Mouse (Mus musculus): Measurements from ENCODE around the gene Ermap. TPM values are rescaled to one million over a fixed set of nuclear protein-coding genes. Genes with fewer than 3 reads are reported as not detected.
A peak's percentile ranks its signal among the peaks of the same experiment; 100 is the strongest.

The Ermap gene
- total and polyA plus RNA-seq, 2 experiments from 2014 or later, result 0.24 to 0.33 TPM

GRCm38 (mm10) chr4:119157891-119158290, 31.9 kb downstream of the Ermap start:
- DNase-seq (no peak), ATAC-seq (no peak)
- no peak for TF ChIP-seq CTCF (IDR thresholded peaks at IDR 0.05; ENCODE audit: low read depth)
- Histone ChIP-seq H3K4me1 (ENCODE audit: insufficient read depth) (no peaks in the 10 kb centered on the region), H3K27ac (ENCODE audit: low read depth, low read length) (no peak overlapping the region), H3K4me3 (ENCODE audit: low read depth, low read length) (no peak overlapping the region), H3K9ac (no peak overlapping the region), H3K4me2 (ENCODE audit: low read depth) (no peak overlapping the region), H3K9me3 (ENCODE audit: low read length) (no peaks in the 10 kb centered on the region), H3K36me3 (ENCODE audit: insufficient read depth) (no peaks in the 10 kb centered on the region), H3K27me3 (ENCODE audit: insufficient read depth, low read length) (no peaks in the 10 kb centered on the region)
- whole genome bisulfite sequencing, result 83% methylated on average over 5 of the region's 5 CpGs

- Histone ChIP-seq H3K36me3 (ENCODE audit: insufficient read depth) (no peaks in the 10 kb centered on the region), H3K9me3 (ENCODE audit: low read length) (no peaks in the 10 kb centered on the region), H3K9ac (no peak overlapping the region), H3K27me3 (ENCODE audit: insufficient read depth, low read length) (no peaks in the 10 kb centered on the region), H3K4me1 (ENCODE audit: insufficient read depth) (no peaks in the 10 kb centered on the region), H3K27ac (ENCODE audit: low read depth, low read length) (no peak overlapping the region), H3K4me2 (ENCODE audit: low read depth) (no peak overlapping the region), H3K4me3 (ENCODE audit: low read depth, low read length) (no peak overlapping the region)
- peak; percentile 52 for TF ChIP-seq CTCF (IDR thresholded peaks at IDR 0.05; ENCODE audit: low read depth)
- DNase-seq (peak; percentile 40), ATAC-seq (no peak)
- WGBS, result 34% methylated on average over 2 of the region's 2 CpGs
Observed at GRCm38 (mm10) chr4:119157186-119157585, 32.6 kb downstream of the Ermap start.

GRCm38 (mm10) chr4:119148741-119149140, 41.1 kb downstream of the Ermap start:
- TF ChIP-seq CTCF (IDR thresholded peaks at IDR 0.05; ENCODE audit: low read depth), result no peak
- Histone ChIP-seq H3K4me2 (ENCODE audit: low read depth) (no peak overlapping the region), H3K36me3 (ENCODE audit: insufficient read depth) (no peaks in the 10 kb centered on the region), H3K27me3 (ENCODE audit: insufficient read depth, low read length) (no peaks in the 10 kb centered on the region), H3K4me3 (ENCODE audit: low read depth, low read length) (no peak overlapping the region), H3K27ac (ENCODE audit: low read depth, low read length) (no peak overlapping the region), H3K9ac (no peak overlapping the region), H3K9me3 (ENCODE audit: low read length) (no peaks in the 10 kb centered on the region), H3K4me1 (ENCODE audit: insufficient read depth) (no peaks in the 10 kb centered on the region)
- WGBS, result 95% methylated on average over 11 of the region's 11 CpGs
- DNase-seq (no peak), ATAC-seq (no peak)

DNA sequence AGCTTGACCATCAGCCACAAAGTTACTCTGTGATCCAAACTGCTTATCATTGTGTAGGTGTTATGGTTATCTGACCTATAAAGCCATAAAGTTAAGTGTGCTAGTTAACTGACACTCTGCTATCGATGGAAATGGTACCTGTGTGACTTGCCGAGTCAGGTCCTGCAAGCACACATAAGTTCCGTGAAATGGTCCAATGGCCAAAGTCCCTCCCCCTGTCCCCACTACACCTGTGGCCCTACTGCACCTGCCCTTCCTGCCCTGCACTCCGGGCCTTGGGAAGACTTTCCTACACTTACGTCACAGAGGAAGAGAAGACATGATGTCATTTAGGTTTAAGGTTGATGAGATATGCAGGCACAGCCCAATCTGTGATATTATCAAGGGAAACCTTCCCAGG, 42.5 kb downstream of the Ermap start:
- Histone ChIP-seq H3K4me2 (ENCODE audit: low read depth) (no peak overlapping the region), H3K27me3 (ENCODE audit: insufficient read depth, low read length) (no peaks in the 10 kb centered on the region), H3K9me3 (ENCODE audit: low read length) (no peaks in the 10 kb centered on the region), H3K4me1 (ENCODE audit: insufficient read depth) (no peaks in the 10 kb centered on the region), H3K4me3 (ENCODE audit: low read depth, low read length) (no peak overlapping the region), H3K36me3 (ENCODE audit: insufficient read depth) (no peaks in the 10 kb centered on the region), H3K9ac (no peak overlapping the region), H3K27ac (ENCODE audit: low read depth, low read length) (no peak overlapping the region)
- 98% methylated on average over 5 of the region's 5 CpGs for WGBS
- no peak for DNase-seq
- TF ChIP-seq CTCF (IDR thresholded peaks at IDR 0.05; ENCODE audit: low read depth), result no peak
- no peak for ATAC-seq

DNA sequence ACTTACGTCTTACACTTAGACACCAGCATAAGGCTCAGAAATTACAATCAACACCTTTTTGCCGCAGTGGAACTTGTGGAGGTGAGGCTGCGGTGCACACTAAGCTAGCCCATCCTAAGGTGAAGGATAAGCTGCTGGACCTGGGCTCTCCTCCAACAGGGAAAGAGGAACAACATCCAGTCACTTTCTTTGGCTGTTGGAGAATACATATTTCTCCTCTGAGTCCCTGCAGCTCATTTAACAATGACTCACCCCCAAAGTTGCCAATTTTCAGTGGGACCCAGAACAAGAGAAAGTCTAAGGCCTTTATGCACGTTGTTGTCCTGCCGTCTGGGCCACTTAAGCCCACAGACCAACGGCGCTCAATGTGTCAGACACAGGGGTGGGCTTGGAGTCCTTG, 43.0 kb downstream of the Ermap start:
- Histone ChIP-seq H3K27me3 (ENCODE audit: insufficient read depth, low read length) (no peaks in the 10 kb centered on the region), H3K27ac (ENCODE audit: low read depth, low read length) (no peak overlapping the region), H3K36me3 (ENCODE audit: insufficient read depth) (no peaks in the 10 kb centered on the region), H3K9me3 (ENCODE audit: low read length) (no peaks in the 10 kb centered on the region), H3K4me3 (ENCODE audit: low read depth, low read length) (no peak overlapping the region), H3K4me2 (ENCODE audit: low read depth) (no peak overlapping the region), H3K4me1 (ENCODE audit: insufficient read depth) (no peaks in the 10 kb centered on the region), H3K9ac (no peak overlapping the region)
- DNase-seq (no peak), ATAC-seq (no peak)
- no peak for TF ChIP-seq CTCF (IDR thresholded peaks at IDR 0.05; ENCODE audit: low read depth)
- WGBS, result 81% methylated on average over 7 of the region's 7 CpGs

DNA sequence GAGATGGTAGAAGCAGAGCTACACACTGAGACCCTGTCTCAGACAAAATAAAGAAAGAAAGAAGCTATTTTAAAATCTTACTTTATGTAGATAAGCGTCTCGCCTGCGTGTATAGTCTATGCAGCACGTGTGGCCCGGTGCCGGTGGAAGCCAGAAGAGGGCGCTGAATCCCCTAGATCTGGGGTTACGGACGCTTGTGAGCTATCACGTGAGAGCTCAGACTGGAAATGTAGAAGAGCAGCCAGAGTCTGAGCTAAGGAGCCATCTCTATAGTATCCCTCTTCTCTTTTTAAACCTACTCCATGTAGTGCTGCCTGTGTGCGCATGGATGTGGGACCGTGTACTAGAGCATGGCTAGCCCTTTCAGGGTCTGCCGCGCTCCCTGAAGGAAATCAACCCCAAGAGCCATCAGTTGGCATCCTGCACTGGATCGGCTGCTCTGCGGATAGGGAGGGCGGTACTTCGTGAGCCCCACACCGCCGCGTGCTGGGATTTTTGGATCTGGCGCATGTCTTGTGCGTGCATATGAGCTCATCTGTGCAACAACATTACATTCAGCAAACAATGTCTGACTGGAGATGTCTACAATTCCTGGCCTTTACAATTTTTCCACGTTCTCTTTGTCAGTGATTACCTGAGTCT, 47.5 kb downstream of the Ermap start:
- ATAC-seq, result peak; percentile 94
- peak; percentile 71 for TF ChIP-seq CTCF (IDR thresholded peaks at IDR 0.05; ENCODE audit: low read depth)
- DNase-seq, result peak; percentile 89
- Histone ChIP-seq H3K27me3 (ENCODE audit: insufficient read depth, low read length) (no peaks in the 10 kb centered on the region), H3K4me3 (ENCODE audit: low read depth, low read length) (peak overlapping the region; percentile 11; the same call in 1 of the 2 replicates), H3K36me3 (ENCODE audit: insufficient read depth) (no peaks in the 10 kb centered on the region), H3K9me3 (ENCODE audit: low read length) (no peaks in the 10 kb centered on the region), H3K4me2 (ENCODE audit: low read depth) (peak overlapping the region; percentile 44), H3K9ac (peak overlapping the region; percentile 33), H3K27ac (ENCODE audit: low read depth, low read length) (peak overlapping the region; percentile 79), H3K4me1 (ENCODE audit: insufficient read depth) (0 out of 2 replicates have a peak, but pooled peaks cover 5% of the 10 kb centered on the region)
- 25% methylated on average over 24 of the region's 24 CpGs for WGBS

DNA sequence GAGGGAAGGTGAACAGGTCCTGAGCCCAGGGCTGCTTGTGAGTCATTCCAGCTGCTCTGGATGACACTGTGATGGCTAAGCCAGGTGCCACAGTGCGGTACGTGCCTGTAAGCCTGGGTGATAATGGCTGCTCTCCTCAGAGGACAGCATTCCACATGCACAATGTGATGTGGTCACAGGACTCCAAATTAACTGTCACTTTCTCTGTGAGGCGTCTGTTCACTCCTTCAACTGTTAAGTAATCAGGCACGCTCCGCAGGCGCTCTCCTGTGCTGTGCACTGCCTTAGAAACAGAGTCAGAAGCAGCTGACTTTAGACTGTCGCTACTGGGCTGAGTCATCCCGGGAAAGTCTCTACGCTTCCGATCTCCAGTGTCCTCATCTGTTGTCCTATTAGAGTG, 48.6 kb downstream of the Ermap start:
- H3K4me3 ChIP-seq (ENCODE audit: low read depth, low read length), result no peak overlapping the region
- no peaks in the 10 kb centered on the region for H3K27me3 ChIP-seq (ENCODE audit: insufficient read depth, low read length)
- H3K4me2 ChIP-seq (ENCODE audit: low read depth), result no peak overlapping the region
- no peak for DNase-seq
- H3K9me3 ChIP-seq (ENCODE audit: low read length), result no peaks in the 10 kb centered on the region
- ATAC-seq, result no peak
- H3K4me1 ChIP-seq (ENCODE audit: insufficient read depth), result 0 out of 2 replicates have a peak, but pooled peaks cover 5% of the 10 kb centered on the region
- no peak overlapping the region for H3K27ac ChIP-seq (ENCODE audit: low read depth, low read length)
- H3K36me3 ChIP-seq (ENCODE audit: insufficient read depth), result peaks cover 3% of the 10 kb centered on the region; the same call in 1 of the 2 replicates
- WGBS, result 62% methylated on average over 10 of the region's 10 CpGs
- H3K9ac ChIP-seq, result no peak overlapping the region
- TF ChIP-seq CTCF (IDR thresholded peaks at IDR 0.05; ENCODE audit: low read depth), result no peak
